Mouse (Mus musculus): ENCODE results near the gene Sele.
"Not testable (repeated sequence)": the region's sequence is repeated elsewhere in the genome, so short reads cannot be mapped to it uniquely, and the experiment has no call there.

Gene Sele

GRCm38 (mm10) chr1:164047934-164048333 is at the start of gene Sele:
Gene Sele (plus strand): TSS chr1:164048234.
- no peak for DNase-seq (ENCODE audit: low spot score in 2 of 2)

GRCm38 (mm10) chr1:164001831-164002452 is 46.1 kb upstream of the Sele start:
- no peak for DNase-seq (ENCODE audit: low spot score in 2 of 2)

GRCm38 (mm10) chr1:164004311-164004710 is 43.7 kb upstream of the Sele start:
- DNase-seq (ENCODE audit: low spot score in 2 of 2), result no peak

- peak in 1 of 2 experiments; percentile 1 for DNase-seq (ENCODE audit: low spot score in 2 of 2)
These were observed 38.8 kb upstream of the Sele start for GRCm38 (mm10) chr1:164009235-164009634.

GRCm38 (mm10) chr1:164014616-164015015 is 33.4 kb upstream of the Sele start:
- no peak for DNase-seq (ENCODE audit: low spot score in 2 of 2)

- DNase-seq (ENCODE audit: low spot score in 2 of 2), result no peak
These were observed 29.7 kb upstream of the Sele start for GRCm38 (mm10) chr1:164018221-164018896.

- no peak for DNase-seq (ENCODE audit: low spot score in 2 of 2)
These were observed 28.2 kb upstream of the Sele start for GRCm38 (mm10) chr1:164019789-164020188.

- DNase-seq (ENCODE audit: low spot score in 2 of 2), result not testable (repeated sequence)
These were observed 27.3 kb upstream of the Sele start for GRCm38 (mm10) chr1:164020746-164021145.

- DNase-seq (ENCODE audit: low spot score in 2 of 2), result not testable (repeated sequence)
These were observed 25.9 kb upstream of the Sele start for GRCm38 (mm10) chr1:164022106-164022505.

- DNase-seq (ENCODE audit: low spot score in 2 of 2), result no peak
These were observed 22.3 kb upstream of the Sele start for GRCm38 (mm10) chr1:164025685-164026084.

GRCm38 (mm10) chr1:164027416-164027815 is 20.6 kb upstream of the Sele start:
- DNase-seq (ENCODE audit: low spot score in 2 of 2), result peak in 1 of 2 experiments; percentile 3

GRCm38 (mm10) chr1:164040385-164041135 is 7.5 kb upstream of the Sele start:
- no peak for DNase-seq (ENCODE audit: low spot score in 2 of 2)

GRCm38 (mm10) chr1:164043549-164043948 is 4.5 kb upstream of the Sele start:
- DNase-seq (ENCODE audit: low spot score in 2 of 2), result no peak

GRCm38 (mm10) chr1:164053561-164053960 is 5.5 kb downstream of the Sele start:
- no peak for DNase-seq (ENCODE audit: low spot score in 2 of 2)

- no peak for DNase-seq (ENCODE audit: low spot score in 2 of 2)
These were observed 6.8 kb downstream of the Sele start for GRCm38 (mm10) chr1:164054800-164055199.

GRCm38 (mm10) chr1:164060071-164060470 is 12.0 kb downstream of the Sele start:
- no peak for DNase-seq (ENCODE audit: low spot score in 2 of 2)

- peak in 1 of 2 experiments; percentile 4 for DNase-seq (ENCODE audit: low spot score in 2 of 2)
These were observed 13.2 kb downstream of the Sele start for GRCm38 (mm10) chr1:164061278-164061677.

- DNase-seq (ENCODE audit: low spot score in 2 of 2), result no peak
These were observed 13.9 kb downstream of the Sele start, which contains the start of gene Sell for GRCm38 (mm10) chr1:164061925-164062324. Gene Sell (plus strand): TSS chr1:164061982.

GRCm38 (mm10) chr1:164062856-164063255 is 14.8 kb downstream of the Sele start:
- no peak for DNase-seq (ENCODE audit: low spot score in 2 of 2)

GRCm38 (mm10) chr1:164063745-164064144 is 15.7 kb downstream of the Sele start:
- no peak for DNase-seq (ENCODE audit: low spot score in 2 of 2)

- no peak for DNase-seq (ENCODE audit: low spot score in 2 of 2)
These were observed 21.2 kb downstream of the Sele start for GRCm38 (mm10) chr1:164069261-164069660.

- DNase-seq (ENCODE audit: low spot score in 2 of 2), result no peak
These were observed 22.4 kb downstream of the Sele start for GRCm38 (mm10) chr1:164070461-164070860.

- no peak for DNase-seq (ENCODE audit: low spot score in 2 of 2)
These were observed 23.1 kb downstream of the Sele start for GRCm38 (mm10) chr1:164071111-164071510.
